Mouse (Mus musculus) C2C12 (cell line): ENCODE results near the gene Rpusd3.

Experiments
- CEBPB ChIP-seq: IDR thresholded peaks from one replicate; pipeline ENCODE4 v1.6.1; 2011; ENCODE audit warnings: low read depth, mild to moderate bottlenecking, control low read depth, moderate library complexity
- CTCF ChIP-seq: IDR thresholded peaks from one replicate; pipeline ENCODE4 v1.5.1; 2011; ENCODE audit not compliant: control insufficient read depth, insufficient read depth, insufficient read length
- FOSL1 ChIP-seq: IDR thresholded peaks from one replicate; pipeline ENCODE4 v1.8.0; 2011; ENCODE audit warnings: mild to moderate bottlenecking, low read length; ENCODE audit not compliant: poor library complexity, insufficient read depth, severe bottlenecking
- MAX ChIP-seq: IDR thresholded peaks from one replicate; pipeline ENCODE4 v1.6.1; 2011; ENCODE audit warnings: mild to moderate bottlenecking, control low read depth
- MYOG ChIP-seq: IDR thresholded peaks from one replicate; pipeline ENCODE4 v1.6.1; 2011; ENCODE audit not compliant: control insufficient read depth, insufficient read length; ENCODE audit errors: extremely low read depth
- USF1 ChIP-seq: IDR thresholded peaks from one replicate; pipeline ENCODE4 v1.6.1; 2011; ENCODE audit warnings: low read depth, mild to moderate bottlenecking, control low read depth, moderate library complexity

DNA sequence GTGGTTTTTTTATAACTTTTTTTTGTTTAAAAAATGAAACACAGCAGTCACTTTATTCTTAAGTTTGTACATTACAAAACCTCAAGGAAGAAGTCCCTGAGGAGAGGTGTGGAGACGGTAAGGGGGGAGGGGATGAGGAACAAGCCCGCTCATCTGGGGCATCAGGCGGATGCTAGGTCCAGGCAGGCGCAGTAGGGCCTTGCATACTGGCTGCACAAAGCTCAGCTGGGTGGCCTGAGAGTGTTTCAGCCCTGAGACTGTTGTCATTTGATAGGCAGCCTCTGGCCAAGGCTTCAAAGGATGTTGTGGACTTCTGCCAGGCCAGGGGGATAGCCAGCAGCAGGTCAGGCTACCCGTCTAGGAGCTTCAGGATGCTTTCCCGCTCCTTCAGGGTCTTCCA lies 52.5 kb downstream of the Rpusd3 start:
- no peak for TF ChIP-seq CTCF
- TF ChIP-seq USF1: no peak
- no peak for TF ChIP-seq MYOG
- no peak for TF ChIP-seq CEBPB
- no peak for TF ChIP-seq FOSL1
- no peak for TF ChIP-seq MAX
